In genomic region chr1:150992711-150993161, GRCm38 (mm10) we compare ENCODE assay signal across 7 mouse cellular contexts. TPM values are rescaled to one million over a fixed set of nuclear protein-coding genes. Genes with fewer than 3 reads are reported as not detected.
DNase-seq lines count a peak whose midpoint lies in the region; ATAC-seq and TF ChIP-seq lines count a peak whose summit lies in the region.

No protein-coding gene starts in this region.

- peak overlapping the region; percentile 41 for H3K4me3 ChIP-seq in lung, postnatal 0 days (ENCODE audit: low read depth, low read length)
- H3K4me3 ChIP-seq in forebrain, embryonic 15.5 days = peak overlapping the region; percentile 45
- H3K4me3 ChIP-seq in liver, embryonic 13.5 days (replicated peaks) = peak overlapping the region; percentile 50
- peak overlapping the region; percentile 56 for H3K4me3 ChIP-seq in stomach, embryonic 16.5 days (replicated peaks; ENCODE audit: low read length)

- ATAC-seq in lung, postnatal 0 days = peak; percentile 3; the same call in 1 of the 2 replicates
- ATAC-seq in forebrain, embryonic 15.5 days (replicated peaks) = no peak
- no peak for ATAC-seq in liver, embryonic 13.5 days (ENCODE audit: low read depth)
- ATAC-seq in stomach, embryonic 16.5 days (ENCODE audit: insufficient read depth, low FRiP score) = no peak

- TF ChIP-seq CTCF in lung, postnatal 0 days (IDR thresholded peaks at IDR 0.05) = no peak

- no peak overlapping the region for H3K27ac ChIP-seq in lung, postnatal 0 days (ENCODE audit: low read length)
- no peak overlapping the region for H3K27ac ChIP-seq in forebrain, embryonic 15.5 days (replicated peaks)
- H3K27ac ChIP-seq in liver, embryonic 13.5 days = no peak overlapping the region
- H3K27ac ChIP-seq in stomach, embryonic 16.5 days (ENCODE audit: low read length) = peak overlapping the region; percentile 55; the same call in 1 of the 2 replicates

- 2% methylated on average over 6 of the region's 6 CpGs for WGBS in lung, postnatal 0 days
- WGBS in forebrain, embryonic 15.5 days = 2% methylated on average over 6 of the region's 6 CpGs
- 3% methylated on average over 6 of the region's 6 CpGs for WGBS in liver, embryonic 13.5 days (ENCODE audit: insufficient replicate concordance)
- 3% methylated on average over 6 of the region's 6 CpGs for WGBS in stomach, embryonic 16.5 days

- H3K27me3 ChIP-seq in lung, postnatal 0 days (replicated peaks; ENCODE audit: insufficient read depth, low read length) = no peaks in the 10 kb centered on the region
- H3K27me3 ChIP-seq in forebrain, embryonic 15.5 days = peaks cover 7% of the 10 kb centered on the region
- peaks cover 25% of the 10 kb centered on the region for H3K27me3 ChIP-seq in liver, embryonic 13.5 days
- H3K27me3 ChIP-seq in stomach, embryonic 16.5 days (ENCODE audit: control insufficient read depth, insufficient read depth, low read length) = no peaks in the 10 kb centered on the region

- no peaks in the 10 kb centered on the region for H3K9me3 ChIP-seq in lung, postnatal 0 days (ENCODE audit: low read length)
- H3K9me3 ChIP-seq in forebrain, embryonic 15.5 days = peaks cover 5% of the 10 kb centered on the region; the same call in 1 of the 2 replicates
- no peaks in the 10 kb centered on the region for H3K9me3 ChIP-seq in liver, embryonic 13.5 days (replicated peaks)
- H3K9me3 ChIP-seq in stomach, embryonic 16.5 days (replicated peaks; ENCODE audit: control insufficient read depth, low read length) = peaks cover 6% of the 10 kb centered on the region; the same call in 1 of the 2 replicates

- DNase-seq in lung, postnatal 0 days (ENCODE audit: low spot score) = no peak
- DNase-seq in lung, adult 18-20 months = no peak
- DNase-seq in liver, embryonic 13.5 days = no peak
- no peak for DNase-seq in spleen, adult 12 weeks (ENCODE audit: low spot score)
- DNase-seq in frontal cortex, postnatal 36 days (ENCODE audit: low spot score in 2 of 2) = no peak

- peak overlapping the region; percentile 9; the same call in 1 of the 2 replicates for H3K9ac ChIP-seq in lung, postnatal 0 days (replicated peaks; ENCODE audit: low read depth)
- peak overlapping the region; percentile 46 for H3K9ac ChIP-seq in forebrain, embryonic 15.5 days (replicated peaks)
- H3K9ac ChIP-seq in liver, embryonic 13.5 days = peak overlapping the region; percentile 51
- H3K9ac ChIP-seq in stomach, embryonic 16.5 days (ENCODE audit: low read length) = peak overlapping the region; percentile 74

- H3K4me1 ChIP-seq in lung, postnatal 0 days (ENCODE audit: insufficient read depth, low read depth, low read length) = peaks cover 7% of the 10 kb centered on the region; the same call in 1 of the 2 replicates
- H3K4me1 ChIP-seq in forebrain, embryonic 15.5 days = peaks cover 20% of the 10 kb centered on the region
- peaks cover 3% of the 10 kb centered on the region; the same call in 1 of the 2 replicates for H3K4me1 ChIP-seq in liver, embryonic 13.5 days (replicated peaks)
- H3K4me1 ChIP-seq in stomach, embryonic 16.5 days (ENCODE audit: control insufficient read depth, insufficient read depth, low read length) = 0 out of 2 replicates have a peak, but pooled peaks cover 2% of the 10 kb centered on the region

- no peak for TF ChIP-seq EP300 in lung, postnatal 0 days (IDR thresholded peaks at IDR 0.05)

- H3K4me2 ChIP-seq in lung, postnatal 0 days (replicated peaks; ENCODE audit: low read depth, low read length) = peak overlapping the region; percentile 62
- H3K4me2 ChIP-seq in forebrain, embryonic 15.5 days (replicated peaks) = peak overlapping the region; percentile 84
- H3K4me2 ChIP-seq in liver, embryonic 13.5 days = peak overlapping the region; percentile 63
- H3K4me2 ChIP-seq in stomach, embryonic 16.5 days (ENCODE audit: low read depth, low read length) = peak overlapping the region; percentile 65

- H3K36me3 ChIP-seq in lung, postnatal 0 days (ENCODE audit: insufficient read depth, low read length) = no peaks in the 10 kb centered on the region
- no peaks in the 10 kb centered on the region for H3K36me3 ChIP-seq in forebrain, embryonic 15.5 days
- H3K36me3 ChIP-seq in liver, embryonic 13.5 days = no peaks in the 10 kb centered on the region
- H3K36me3 ChIP-seq in stomach, embryonic 16.5 days (ENCODE audit: control insufficient read depth, insufficient read depth, low read length) = no peaks in the 10 kb centered on the region

RNA-seq across cellular contexts. Expression of gene Hmcn1, which starts 0.5 kb away (rescaled TPM):
- polyA plus RNA-seq in lung, postnatal 0 days (2015; fragmentation: Nextera tagmentation; extraction: Ambion mirVana) = 24.7 and 26.7 TPM in 2 replicates
- 0.66 and 1.0 TPM in 2 replicates for polyA plus RNA-seq in forebrain, embryonic 15.5 days (2015; fragmentation: Nextera tagmentation; extraction: Ambion mirVana)
- polyA plus RNA-seq in liver, embryonic 13.5 days (2015; fragmentation: Nextera tagmentation; extraction: Ambion mirVana) = 1.9 and 2.6 TPM in 2 replicates
- polyA plus RNA-seq in stomach, embryonic 16.5 days (2015; fragmentation: Nextera tagmentation; extraction: Ambion mirVana) = 11.8 and 13.6 TPM in 2 replicates

Comparison
In these comparisons a context has a peak if more than half of its experiments do, and no peak if none do; other contexts are left out.
1. H3K9ac ChIP-seq: peak in every context shown above with its lines; median percentile 74 in stomach, embryonic 16.5 days; 51 in liver, embryonic 13.5 days; 46 in forebrain, embryonic 15.5 days; 9 in lung, postnatal 0 days.